Mouse (Mus musculus) thymus, postnatal 25 days (tissue): ENCODE measurements around the gene Lmbr1l.

ENCODE experiments used
- DNase-seq: peaks from one replicate; pipeline ENCODE4 v3.0.0; 2022

Gene Lmbr1l

GRCm38 (mm10) chr15:98868346-98869063, 49.5 kb downstream of the Lmbr1l start:
- DNase-seq = no peak

GRCm38 (mm10) chr15:98867321-98867720, 50.7 kb downstream of the Lmbr1l start:
- peak; percentile 64 for DNase-seq

- no peak for DNase-seq
Observed at GRCm38 (mm10) chr15:98866501-98866900, 51.5 kb downstream of the Lmbr1l start.

GRCm38 (mm10) chr15:98865771-98866170, 52.3 kb downstream of the Lmbr1l start:
- no peak for DNase-seq

GRCm38 (mm10) chr15:98864951-98865350, 53.1 kb downstream of the Lmbr1l start:
- DNase-seq = no peak

GRCm38 (mm10) chr15:98863451-98863958, 54.5 kb downstream of the Lmbr1l start:
- DNase-seq = no peak

- DNase-seq = no peak
Observed at GRCm38 (mm10) chr15:98861701-98862410, 56.2 kb downstream of the Lmbr1l start.

- DNase-seq = no peak
Observed at GRCm38 (mm10) chr15:98860921-98861320, 57.1 kb downstream of the Lmbr1l start.

- DNase-seq = no peak
Observed at GRCm38 (mm10) chr15:98859319-98860043, 58.5 kb downstream of the Lmbr1l start.

GRCm38 (mm10) chr15:98854214-98854613, 63.8 kb downstream of the Lmbr1l start:
- no peak for DNase-seq
